Mouse (Mus musculus): Measurements from ENCODE around the gene Crbn.

The Crbn gene

DNA sequence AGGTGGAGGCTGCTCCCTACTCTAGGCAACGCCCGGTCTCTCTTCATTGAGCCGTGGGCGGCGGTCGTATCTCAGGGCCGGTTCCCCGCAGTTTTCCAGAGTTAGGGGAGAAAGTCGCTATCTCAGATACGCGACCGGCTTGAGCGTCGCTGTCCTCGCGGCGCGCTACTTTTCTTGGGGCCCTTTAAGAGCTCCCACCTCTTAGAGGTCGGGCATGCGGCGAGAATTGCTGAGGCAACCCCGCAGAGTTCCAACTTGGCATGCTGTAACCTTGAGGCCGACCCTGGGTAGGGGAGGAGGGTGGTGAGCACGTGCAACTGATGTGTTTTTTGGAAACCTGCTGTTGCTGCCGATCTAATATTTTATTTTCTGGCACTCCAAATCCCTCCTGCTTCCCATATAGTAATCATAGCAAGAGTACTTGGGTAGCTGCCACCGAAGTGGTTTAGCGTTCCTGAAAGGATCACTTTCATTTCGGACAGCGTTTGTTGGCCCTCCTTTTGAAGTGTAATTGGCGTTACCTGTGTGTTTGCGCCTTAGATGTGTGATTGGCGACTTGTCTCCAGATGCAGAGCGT is 30.5 kb downstream of the Crbn start:
- ChIA-PET POLR2A (interaction anchor here in 3 of 4 experiments (0.6 to 1.8 kb wide), 7 partner anchors 9 to 35 kb away, joined by 3 to 5 read pairs (median 4); partner anchors contain the start of gene Crbn (in 1 of the 3)), CTCF (no interaction called here)

DNA sequence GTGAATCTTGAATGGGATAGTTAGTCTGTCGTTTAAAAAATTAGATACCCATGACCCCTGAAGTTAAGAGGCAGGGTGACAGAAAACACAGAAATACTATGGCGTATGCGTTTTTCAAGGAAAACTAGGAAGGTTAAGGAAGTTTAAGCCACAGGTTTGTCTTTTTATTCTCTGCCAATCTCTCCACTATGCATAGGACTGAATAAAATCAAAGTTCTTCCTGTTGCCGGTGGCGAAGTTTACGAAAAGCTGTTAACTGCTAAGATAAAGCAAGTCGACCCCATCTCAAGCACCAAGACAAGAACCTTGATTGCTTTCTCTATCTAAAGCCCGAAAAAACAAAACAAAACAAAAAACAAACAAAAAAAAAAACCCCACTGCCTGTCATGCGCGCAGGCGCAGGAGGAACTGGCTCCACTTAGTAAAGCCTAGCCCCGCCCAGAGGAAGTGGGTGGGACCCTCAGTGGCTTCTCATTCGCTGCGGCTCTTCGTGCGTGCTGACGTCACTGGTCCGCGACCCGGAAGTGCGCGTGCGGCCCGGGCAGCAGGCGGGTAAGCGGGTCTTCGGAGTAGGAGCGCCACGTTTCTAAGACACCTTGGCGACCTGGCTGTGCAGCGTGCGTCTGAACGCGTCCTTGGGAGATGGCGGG is 31.1 kb downstream of the Crbn start, which contains the start of gene Trnt1:
Trnt1 (plus strand) TSS at position 481 of the 650 bp plus-strand sequence.
- CTCF ChIA-PET = no interaction called here
- POLR2A ChIA-PET = interaction anchor here in 1 of 4 experiments (0.7 to 1.8 kb wide), 5 partner anchors 11 to 239 kb away, joined by 3 to 5 read pairs (median 4); partner anchors contain the start of gene Crbn

DNA sequence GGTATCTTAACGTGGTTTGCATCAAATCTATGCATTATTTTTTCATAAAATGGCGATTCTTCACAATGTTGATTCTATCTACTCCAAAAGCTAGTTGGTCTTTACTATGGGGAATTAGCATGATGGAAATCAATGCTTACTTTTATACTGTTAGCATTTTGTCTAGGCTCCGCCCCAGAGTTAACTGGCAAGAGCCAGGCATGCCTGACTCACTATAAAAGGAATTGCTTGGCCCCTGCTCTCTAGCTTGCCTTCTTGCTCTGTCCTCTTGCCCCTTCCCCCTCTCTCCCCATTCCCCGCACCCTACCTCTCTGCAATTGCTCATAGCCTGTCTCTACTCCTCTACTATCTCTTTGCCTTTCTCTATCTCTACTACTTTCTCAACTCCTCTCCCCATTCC is 33.1 kb downstream of the Crbn start:
- ChIA-PET CTCF (no interaction called here), POLR2A (interaction anchor here in 1 of 4 experiments (1.0 kb wide), 1 partner anchor 1299 kb away, joined by 3 read pairs; no protein-coding TSS in a partner anchor)

DNA sequence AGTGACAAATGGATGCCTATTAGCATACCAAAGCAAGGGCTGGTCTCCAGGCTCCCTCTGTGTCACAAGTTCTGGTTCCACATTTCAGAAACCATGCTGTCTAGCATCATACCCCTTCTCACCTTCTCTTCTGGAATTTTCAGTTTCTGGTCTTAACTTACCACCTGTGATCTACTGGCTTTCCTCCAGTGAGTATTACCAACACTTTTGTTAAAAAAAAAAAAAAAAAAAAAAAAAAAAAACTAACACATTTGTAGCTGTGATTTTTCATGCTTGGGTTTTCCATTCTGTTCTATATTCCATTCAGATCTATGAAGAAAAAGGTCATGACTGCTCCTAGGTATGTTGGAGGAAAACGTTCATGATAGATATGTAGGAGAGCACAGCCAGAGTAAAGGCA is 34.0 kb downstream of the Crbn start:
- ChIA-PET POLR2A (no interaction called here), CTCF (no interaction called here)

DNA sequence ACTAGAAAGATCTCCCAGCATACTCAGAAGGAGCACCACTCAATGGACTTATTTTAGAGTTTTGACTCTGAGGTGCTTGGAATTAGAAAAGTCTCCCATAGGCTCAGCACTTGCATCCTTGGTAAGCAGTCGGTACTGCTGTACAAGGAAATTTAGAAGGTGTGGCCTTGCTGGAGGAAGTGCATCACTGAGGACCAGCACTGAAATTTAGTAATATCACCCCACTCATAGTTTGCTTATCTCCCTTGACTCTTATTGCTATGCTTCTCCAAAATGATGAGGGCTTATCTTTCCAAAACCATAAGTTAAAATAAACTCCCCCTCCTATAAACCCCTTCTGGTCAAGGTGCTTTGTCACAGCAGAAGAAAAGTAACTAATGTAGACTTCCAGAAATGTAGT is 38.4 kb downstream of the Crbn start:
- POLR2A ChIA-PET = no interaction called here
- CTCF ChIA-PET = interaction anchor here in 1 of 4 experiments (0.6 kb wide), 1 partner anchor 601 kb away, joined by 3 read pairs; no protein-coding TSS in a partner anchor

DNA sequence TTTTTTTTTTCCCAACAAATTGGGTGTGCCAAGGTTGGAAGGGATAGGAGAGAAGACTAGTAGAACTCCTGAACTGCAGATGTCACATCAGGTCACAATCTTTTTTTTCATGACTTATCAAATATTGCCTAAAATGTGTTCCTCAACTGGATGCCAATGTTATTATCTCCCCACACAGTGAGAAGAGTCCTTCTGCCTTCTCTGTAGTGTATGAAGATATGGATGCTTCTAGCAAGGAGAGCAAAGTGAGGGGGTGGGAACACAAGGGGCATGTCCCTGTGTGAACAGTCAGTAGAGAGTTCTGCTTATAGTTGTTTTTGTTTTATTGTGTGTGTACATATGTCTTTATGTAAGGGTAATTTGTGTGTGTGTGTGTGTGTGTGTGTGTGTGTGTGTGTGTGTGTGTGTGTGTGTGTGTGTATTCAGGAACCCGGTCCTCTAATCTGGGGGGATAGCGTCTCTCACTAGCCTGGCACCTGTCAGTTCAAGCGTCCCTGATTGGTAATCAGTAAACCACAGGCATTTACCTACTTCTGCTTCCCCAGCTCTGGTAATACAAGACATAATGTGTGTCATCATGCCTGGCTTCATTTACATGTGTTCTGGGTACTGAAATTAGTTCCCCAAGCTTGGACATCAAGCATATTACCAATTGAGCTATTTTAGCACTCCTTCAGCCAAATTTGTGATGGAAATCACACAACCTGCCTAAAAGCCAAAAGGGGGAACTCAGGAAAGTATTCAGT is 39.2 kb downstream of the Crbn start:
- ChIA-PET POLR2A (interaction anchor here in 1 of 4 experiments (1.0 kb wide), 1 partner anchor 9 kb away, joined by 4 read pairs; no protein-coding TSS in a partner anchor), CTCF (no interaction called here)

DNA sequence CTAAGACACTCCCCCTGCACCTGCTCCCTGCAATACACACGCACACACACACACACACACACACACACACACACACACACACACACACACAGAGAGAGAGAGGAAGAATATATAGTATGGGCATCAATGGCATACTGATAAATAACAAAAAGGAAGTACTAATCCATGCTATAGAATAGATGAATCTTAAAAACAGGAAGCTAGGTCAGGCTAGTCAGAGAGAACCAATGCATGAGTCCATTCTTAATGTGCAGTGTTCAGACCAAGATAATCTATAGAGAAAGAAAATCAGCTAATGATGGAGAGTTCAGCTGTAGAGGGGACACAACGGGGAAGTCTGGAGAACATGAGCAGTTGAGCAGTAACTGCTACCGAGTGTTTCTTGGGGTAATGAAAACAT is 41.6 kb downstream of the Crbn start:
- ChIA-PET POLR2A (no interaction called here), CTCF (interaction anchor here in 1 of 4 experiments (0.8 kb wide), 1 partner anchor 94 kb away, joined by 4 read pairs; no protein-coding TSS in a partner anchor)

DNA sequence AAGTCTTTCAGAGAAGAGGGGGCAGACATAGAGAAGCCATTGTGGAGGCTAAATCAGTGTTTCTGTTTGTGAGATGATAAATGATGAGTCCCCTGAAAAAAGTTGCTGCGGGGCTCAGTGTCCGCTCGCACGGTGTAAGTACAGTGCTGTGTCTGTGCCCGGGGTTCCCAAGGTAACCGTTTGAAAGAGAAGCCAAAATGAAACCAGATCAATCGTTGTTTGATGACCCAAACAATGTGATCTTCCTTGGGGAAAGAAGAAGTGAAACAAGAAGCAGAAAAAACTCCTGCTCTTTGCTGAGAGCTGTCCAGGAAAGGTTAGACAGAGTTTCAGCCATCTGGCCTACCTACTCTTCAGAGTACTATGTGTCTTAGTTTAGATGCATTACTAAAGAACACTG is 49.6 kb downstream of the Crbn start:
- CTCF ChIA-PET = no interaction called here
- POLR2A ChIA-PET = no interaction called here

DNA sequence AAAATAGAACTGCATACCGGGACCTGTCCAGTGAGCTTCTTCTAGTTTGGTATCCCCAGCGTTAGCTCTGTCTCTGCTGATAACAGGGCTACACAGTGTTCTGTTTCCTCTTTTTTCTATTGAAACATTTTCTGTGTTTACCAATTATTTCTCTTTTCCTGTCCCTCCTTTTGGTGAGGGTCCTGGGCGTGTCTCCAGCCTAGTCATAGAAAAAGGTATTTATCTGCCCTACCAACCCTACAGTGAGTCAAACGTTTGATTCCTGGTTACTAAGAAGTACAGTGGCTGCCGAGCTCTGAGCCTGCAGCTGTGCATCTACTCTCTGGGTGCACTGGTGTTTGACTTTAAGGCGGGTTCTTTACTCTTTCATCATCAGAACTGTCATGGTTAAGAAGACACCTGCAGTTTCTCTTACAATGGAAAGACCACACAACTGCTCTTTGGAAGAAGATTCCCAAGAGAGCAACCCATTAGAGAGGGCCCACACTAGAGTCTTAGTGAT is 50.9 kb downstream of the Crbn start, which contains the start of gene Il5ra:
Il5ra (minus strand) TSS at position 151 of the 502 bp plus-strand sequence.
- POLR2A ChIA-PET = interaction anchor here in 1 of 4 experiments (0.6 kb wide), 1 partner anchor 1587 kb away, joined by 3 read pairs; no protein-coding TSS in a partner anchor
- CTCF ChIA-PET = no interaction called here

DNA sequence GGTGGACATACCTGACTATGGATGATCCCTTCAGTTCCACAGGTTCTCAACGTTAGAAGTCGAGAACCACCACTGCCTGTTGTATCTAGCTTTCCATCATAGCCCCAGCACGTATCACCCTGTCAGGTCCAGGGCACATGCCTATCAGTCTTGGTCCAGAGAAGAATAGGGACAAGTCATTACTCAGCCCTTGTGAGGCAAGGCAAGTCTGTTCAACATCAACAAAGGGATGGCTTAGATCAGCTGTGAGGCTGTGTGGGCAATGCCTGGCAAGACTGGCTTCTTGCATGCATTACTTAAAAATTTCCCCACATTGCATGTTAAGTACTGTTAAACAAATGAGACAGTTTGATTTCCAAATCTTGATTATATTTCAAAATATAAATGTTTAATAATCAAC is 52.1 kb downstream of the Crbn start:
- ChIA-PET CTCF (no interaction called here), POLR2A (no interaction called here)

DNA sequence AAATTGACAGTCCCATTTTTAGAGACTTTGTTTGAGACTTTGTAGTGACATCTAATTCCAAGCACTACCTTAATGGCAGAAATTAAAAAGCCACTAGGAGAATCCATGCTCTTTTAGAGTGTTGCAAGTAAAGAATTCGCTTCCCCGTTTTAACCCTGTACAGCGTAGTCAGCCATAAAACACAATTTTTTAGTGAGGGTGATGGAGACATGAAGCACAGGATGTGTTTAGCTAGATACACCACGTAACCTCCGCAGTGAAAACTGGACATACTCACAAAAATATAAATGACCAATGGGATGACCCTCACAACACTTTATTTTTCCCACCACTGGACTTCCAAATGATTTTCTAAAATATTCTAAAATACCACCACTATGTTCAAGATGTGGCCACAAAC is 52.6 kb downstream of the Crbn start:
- ChIA-PET POLR2A (no interaction called here), CTCF (no interaction called here)

DNA sequence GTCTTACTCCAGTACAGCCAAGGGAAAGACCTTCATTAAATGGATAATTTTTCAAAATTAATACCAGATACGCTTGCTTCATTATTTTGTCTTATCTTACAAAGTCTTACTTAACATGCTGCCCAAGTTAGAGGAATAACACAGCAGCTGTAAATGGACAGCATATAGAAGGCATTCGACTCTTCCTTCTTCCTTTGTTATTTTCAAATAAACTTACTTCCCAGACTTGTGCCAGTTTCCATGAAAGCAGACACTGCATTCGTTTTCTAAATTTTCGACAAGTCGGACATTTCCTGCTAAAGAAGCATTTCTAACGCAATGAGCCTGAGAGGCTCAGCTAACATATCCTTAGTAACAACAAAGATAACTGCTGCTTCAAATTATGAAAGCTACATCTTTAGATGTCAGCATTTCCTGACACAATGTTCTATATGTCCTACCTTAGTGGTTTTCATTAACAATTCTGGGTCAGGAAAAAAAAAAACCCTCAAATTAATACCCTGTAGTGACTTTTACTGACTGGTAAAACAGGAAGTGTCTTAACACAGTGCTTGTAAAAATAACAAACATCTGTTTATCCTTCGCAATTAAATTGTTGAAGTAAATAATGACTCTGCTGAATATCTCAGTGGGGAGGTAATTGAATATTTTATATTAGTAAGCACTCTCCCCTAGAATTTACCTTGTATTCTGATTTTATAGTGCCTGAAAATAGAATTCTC is 54.0 kb downstream of the Crbn start:
- ChIA-PET POLR2A (no interaction called here), CTCF (no interaction called here)

DNA sequence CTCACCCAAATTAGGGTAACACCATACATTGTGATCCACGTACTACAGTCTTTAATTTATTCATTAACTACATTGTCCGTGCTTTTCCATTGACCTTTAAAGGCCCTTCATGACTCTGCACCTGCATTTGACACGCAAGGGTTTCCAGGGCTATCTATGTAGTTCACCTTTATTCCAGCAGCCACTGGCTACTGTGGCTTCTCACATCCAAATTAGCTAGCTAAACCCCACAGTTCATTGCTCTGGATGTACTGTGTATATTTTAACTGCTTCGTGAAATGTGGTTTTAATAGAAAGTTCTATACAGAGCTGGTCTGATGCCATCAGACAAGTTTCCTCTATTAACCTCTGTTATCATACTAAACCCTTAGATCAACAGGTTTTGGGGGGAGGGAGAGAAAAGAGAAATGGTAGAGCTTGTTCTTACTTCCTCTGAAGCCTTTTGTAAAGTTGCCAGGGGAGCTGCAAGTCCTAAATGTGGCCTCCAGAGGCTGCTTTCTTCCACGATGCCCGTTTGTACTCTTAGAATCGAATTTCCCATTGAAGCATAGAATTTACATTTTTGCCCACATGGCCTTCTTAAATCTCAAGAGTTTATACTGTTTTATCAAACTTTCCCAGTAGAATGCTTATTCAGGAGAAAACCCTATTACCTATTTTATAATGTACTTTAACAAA is 56.2 kb downstream of the Crbn start:
- CTCF ChIA-PET = no interaction called here
- POLR2A ChIA-PET = no interaction called here

DNA sequence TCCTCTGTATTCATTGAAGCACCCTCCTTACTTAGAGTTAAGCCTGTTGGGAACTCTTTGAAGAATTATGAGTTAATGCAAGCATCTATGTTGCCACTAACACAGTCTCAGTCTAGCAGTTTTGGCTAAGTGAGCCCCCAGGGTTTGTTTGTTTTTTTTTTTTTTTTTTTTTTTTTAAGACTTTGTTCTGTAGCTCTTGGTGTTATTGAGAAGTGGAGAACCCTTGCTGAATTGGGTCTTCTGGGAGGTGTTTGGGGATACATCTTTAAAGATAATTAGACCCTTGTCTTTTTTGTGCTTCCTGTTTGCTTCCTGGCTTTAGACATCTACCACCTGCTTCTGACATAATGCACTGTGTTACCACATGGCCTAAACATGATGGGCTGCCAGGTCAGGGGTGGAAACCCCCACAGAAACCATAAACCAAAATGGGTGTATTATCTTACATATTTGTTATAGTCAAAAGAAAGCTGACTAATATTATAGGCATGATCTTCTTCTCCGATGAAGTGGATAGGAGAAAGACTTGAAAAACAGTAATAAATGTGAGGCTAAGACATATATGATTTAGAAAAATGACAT is 59.5 kb downstream of the Crbn start:
- CTCF ChIA-PET = no interaction called here
- POLR2A ChIA-PET = no interaction called here

DNA sequence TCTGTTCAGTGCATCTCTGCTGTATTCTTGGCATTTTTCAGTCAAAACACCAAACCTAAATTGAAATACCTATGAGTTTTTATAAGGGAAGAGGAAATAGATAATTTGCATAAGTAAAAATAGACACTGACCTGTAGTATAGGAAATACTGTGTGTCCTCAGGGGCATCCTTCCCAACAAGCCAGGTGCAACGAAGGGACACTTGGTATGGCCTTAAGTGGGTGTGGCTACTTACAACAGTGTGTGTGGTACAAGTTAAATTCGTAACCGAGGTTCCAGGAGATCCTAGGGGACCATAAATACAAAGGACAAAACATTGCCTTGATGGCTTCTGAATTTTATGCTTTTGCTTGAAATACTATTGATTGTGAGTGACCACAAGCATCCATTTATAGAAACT is 61.6 kb downstream of the Crbn start:
- CTCF ChIA-PET = no interaction called here
- POLR2A ChIA-PET = no interaction called here

DNA sequence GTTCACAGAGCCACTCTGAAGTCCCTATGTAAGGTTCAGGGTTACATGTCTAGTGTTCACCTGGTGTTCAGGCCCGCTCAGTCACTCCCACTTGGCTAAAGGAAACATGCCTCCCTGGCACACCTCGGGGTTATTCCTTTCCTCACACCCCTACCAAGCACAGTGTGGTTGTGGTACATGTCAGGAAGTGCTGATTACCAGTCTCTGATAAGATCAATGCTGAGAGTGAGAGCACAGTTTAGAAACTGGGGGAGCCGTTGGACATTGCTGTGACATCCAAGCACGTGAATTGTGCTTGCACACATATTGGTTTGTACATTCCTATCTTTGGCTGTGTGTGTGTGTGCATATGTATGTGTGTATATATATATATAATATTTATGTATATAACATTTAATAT is 67.3 kb downstream of the Crbn start:
- POLR2A ChIA-PET = no interaction called here
- CTCF ChIA-PET = no interaction called here

Measured in embryonic stem cell, embryonic (primary cell).